Mouse (Mus musculus): ENCODE results near the gene Slc22a17. TPM values are rescaled to one million over a fixed set of nuclear protein-coding genes. Genes with fewer than 3 reads are reported as not detected.

The Slc22a17 gene
- polyA plus RNA-seq, 1 experiment: 0.93 TPM

DNA sequence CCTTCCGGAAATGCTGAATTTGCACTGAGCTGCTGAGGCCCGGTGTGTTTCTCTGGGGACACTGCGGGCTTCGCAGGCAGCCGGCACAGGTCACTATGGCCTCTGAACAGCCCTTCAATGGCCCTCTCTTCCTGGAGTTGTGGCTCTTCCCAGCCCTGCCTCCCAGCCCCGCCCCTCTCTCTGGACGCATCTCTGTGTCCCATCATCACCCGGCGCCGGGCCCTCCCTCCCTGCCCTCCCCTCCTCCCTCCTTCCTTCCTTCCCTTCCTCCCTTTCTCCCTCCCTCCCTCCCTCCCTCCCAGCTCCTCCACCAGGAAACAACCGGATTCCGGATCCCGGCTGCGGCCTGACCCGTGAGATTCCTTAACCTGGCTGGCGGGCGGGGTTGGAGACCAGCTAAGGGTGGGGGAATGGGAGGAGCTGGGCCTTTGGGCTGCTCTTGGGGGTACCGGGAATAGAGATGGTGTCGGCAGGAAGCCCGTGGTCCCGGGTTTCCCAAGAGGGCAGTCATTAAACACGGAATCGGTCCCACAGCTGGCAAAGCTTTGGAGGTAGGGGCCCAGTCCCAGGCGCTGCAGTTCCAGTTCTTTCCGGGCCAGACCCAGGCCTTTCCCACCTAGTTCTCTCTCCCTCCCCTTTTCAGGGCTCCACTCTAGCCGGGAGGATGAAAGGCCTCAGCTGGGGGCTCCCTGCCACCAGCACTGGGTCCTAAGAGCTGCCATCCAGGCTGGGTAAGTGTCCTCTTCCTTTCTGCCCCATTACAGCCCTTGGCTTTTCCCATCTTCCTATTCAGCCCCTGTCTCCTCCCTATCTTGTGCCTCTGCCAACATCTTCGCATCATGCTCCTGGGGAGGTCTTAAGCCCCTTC lies 29.5 kb downstream of the Slc22a17 start, which contains the start of the genes Bcl2l2 and Gm20521:
TSS of gene Bcl2l2 (plus strand) at position 224 of the 868 bp plus-strand sequence.
TSS of gene Gm20521 (plus strand) at position 288 of the 868 bp plus-strand sequence.
- Histone ChIP-seq H3K27me3 (replicated peaks) (no peaks in the 10 kb centered on the region), H3K36me3 (replicated peaks; ENCODE audit: low read length) (peaks cover 30% of the 10 kb centered on the region), H3K4me1 (peaks cover 24% of the 10 kb centered on the region), H3K4me3 (replicated peaks) (peak within 1 kb of the TSS; percentile 92), H3K9me3 (peaks cover 6% of the 10 kb centered on the region)
- TF ChIP-seq FLI1 (IDR thresholded peaks at IDR 0.05; ENCODE audit: low read length) (no peak), GATA1 (IDR thresholded peaks at IDR 0.05; ENCODE audit: borderline replicate concordance, low read length) (no peak)

- H3K27me3 ChIP-seq (replicated peaks): peaks cover 5% of the 10 kb centered on the region
- H3K4me3 ChIP-seq (replicated peaks): peak within 1 kb of the TSS; percentile 95
- H3K9me3 ChIP-seq: peaks cover 6% of the 10 kb centered on the region
- TF ChIP-seq FLI1 (IDR thresholded peaks at IDR 0.05; ENCODE audit: low read length) (no peak), GATA1 (IDR thresholded peaks at IDR 0.05; ENCODE audit: borderline replicate concordance, low read length) (no peak)
- H3K36me3 ChIP-seq (replicated peaks; ENCODE audit: low read length): peaks cover 3% of the 10 kb centered on the region
- H3K4me1 ChIP-seq: peaks cover 37% of the 10 kb centered on the region
Observed at GRCm38 (mm10) chr14:54877048-54877715, 35.8 kb downstream of the Slc22a17 start, which contains the start of gene Ppp1r3e. TSS of gene Ppp1r3e (minus strand) at chr14:54877550.

DNA sequence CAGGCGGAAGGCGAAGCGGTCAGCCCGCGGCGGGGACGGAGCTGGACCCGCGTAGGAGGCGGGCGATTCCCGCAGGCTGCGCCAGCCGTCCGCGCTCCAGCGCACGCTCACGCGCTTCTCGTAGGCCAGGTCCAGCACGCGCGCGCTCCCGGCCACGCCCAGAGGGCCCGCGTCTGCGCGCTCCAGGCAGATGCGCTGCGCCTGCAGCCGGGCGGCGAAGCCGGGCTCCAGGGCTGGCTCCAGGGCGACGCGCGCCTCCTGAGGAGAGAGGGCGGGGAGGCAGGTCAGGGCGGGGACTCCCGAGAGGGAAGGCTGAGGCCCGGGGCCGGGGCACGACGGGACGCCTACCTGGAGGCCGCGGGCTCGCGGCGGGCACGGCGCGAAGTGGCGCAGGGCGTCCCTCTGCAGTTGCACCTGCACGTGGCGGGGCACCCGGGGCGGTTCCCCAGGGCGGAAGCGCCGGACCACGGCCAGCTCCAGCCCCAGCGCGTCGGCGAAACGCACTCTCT lies 36.3 kb downstream of the Slc22a17 start:
- Histone ChIP-seq H3K9me3 (peaks cover 6% of the 10 kb centered on the region), H3K4me1 (peaks cover 37% of the 10 kb centered on the region), H3K27me3 (replicated peaks) (peaks cover 5% of the 10 kb centered on the region), H3K36me3 (replicated peaks; ENCODE audit: low read length) (peaks cover 3% of the 10 kb centered on the region), H3K4me3 (replicated peaks) (peak overlapping the region; percentile 95)
- TF ChIP-seq GATA1 (IDR thresholded peaks at IDR 0.05; ENCODE audit: borderline replicate concordance, low read length): no peak
- no peak for TF ChIP-seq FLI1 (IDR thresholded peaks at IDR 0.05; ENCODE audit: low read length)

- Histone ChIP-seq H3K4me1 (peaks cover 37% of the 10 kb centered on the region), H3K36me3 (replicated peaks; ENCODE audit: low read length) (peaks cover 3% of the 10 kb centered on the region), H3K27me3 (replicated peaks) (peaks cover 5% of the 10 kb centered on the region), H3K9me3 (peaks cover 2% of the 10 kb centered on the region), H3K4me3 (replicated peaks) (peak overlapping the region; percentile 95)
- TF ChIP-seq GATA1 (IDR thresholded peaks at IDR 0.05; ENCODE audit: borderline replicate concordance, low read length) (no peak), FLI1 (IDR thresholded peaks at IDR 0.05; ENCODE audit: low read length) (no peak)
Observed at GRCm38 (mm10) chr14:54875844-54876538, 36.9 kb downstream of the Slc22a17 start.

DNA sequence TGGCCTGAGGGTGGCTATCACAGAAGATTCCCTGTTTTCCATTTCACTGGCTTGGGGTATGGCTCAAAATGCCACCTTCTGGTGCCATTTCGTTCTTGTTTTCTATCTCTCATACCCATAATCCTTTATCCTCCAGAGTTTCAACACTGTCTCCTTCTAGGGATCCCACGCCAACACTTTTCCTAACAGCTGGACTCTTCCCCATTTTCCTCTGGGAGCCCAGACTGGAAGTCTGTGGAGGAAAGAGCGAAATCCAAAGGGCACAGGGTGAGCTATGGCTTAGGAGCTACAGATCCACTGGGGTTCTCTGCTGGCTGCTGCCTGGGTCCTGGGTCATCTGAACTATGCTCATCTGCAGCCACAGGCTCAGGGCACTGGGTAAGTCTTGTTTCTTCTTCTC lies 38.8 kb downstream of the Slc22a17 start:
- Histone ChIP-seq H3K27me3 (replicated peaks) (peaks cover 5% of the 10 kb centered on the region), H3K36me3 (replicated peaks; ENCODE audit: low read length) (peaks cover 3% of the 10 kb centered on the region), H3K9me3 (no peaks in the 10 kb centered on the region), H3K4me1 (peaks cover 37% of the 10 kb centered on the region), H3K4me3 (replicated peaks) (no peak overlapping the region)
- TF ChIP-seq FLI1 (IDR thresholded peaks at IDR 0.05; ENCODE audit: low read length) (no peak), GATA1 (IDR thresholded peaks at IDR 0.05; ENCODE audit: borderline replicate concordance, low read length) (no peak)

GRCm38 (mm10) chr14:54870861-54871260 lies 42.1 kb downstream of the Slc22a17 start, which contains the start of gene Homez:
TSS of gene Homez (minus strand) at chr14:54870961.
- no peaks in the 10 kb centered on the region for H3K27me3 ChIP-seq (replicated peaks)
- no peak within 1 kb of the TSS for H3K4me3 ChIP-seq (replicated peaks)
- TF ChIP-seq GATA1 (IDR thresholded peaks at IDR 0.05; ENCODE audit: borderline replicate concordance, low read length) (no peak), FLI1 (IDR thresholded peaks at IDR 0.05; ENCODE audit: low read length) (no peak)
- peaks cover 30% of the 10 kb centered on the region for H3K4me1 ChIP-seq
- H3K9me3 ChIP-seq: no peaks in the 10 kb centered on the region
- peaks cover 3% of the 10 kb centered on the region for H3K36me3 ChIP-seq (replicated peaks; ENCODE audit: low read length)

- TF ChIP-seq GATA1 (IDR thresholded peaks at IDR 0.05; ENCODE audit: borderline replicate concordance, low read length) (no peak), FLI1 (IDR thresholded peaks at IDR 0.05; ENCODE audit: low read length) (no peak)
Observed at GRCm38 (mm10) chr14:54868026-54868425, 44.9 kb downstream of the Slc22a17 start.

GRCm38 (mm10) chr14:54866936-54867335 lies 46.0 kb downstream of the Slc22a17 start:
- H3K27me3 ChIP-seq (replicated peaks): no peaks in the 10 kb centered on the region
- peaks cover 14% of the 10 kb centered on the region for H3K4me1 ChIP-seq
- no peaks in the 10 kb centered on the region for H3K36me3 ChIP-seq (replicated peaks; ENCODE audit: low read length)
- no peaks in the 10 kb centered on the region for H3K9me3 ChIP-seq
- TF ChIP-seq GATA1 (IDR thresholded peaks at IDR 0.05; ENCODE audit: borderline replicate concordance, low read length) (no peak), FLI1 (IDR thresholded peaks at IDR 0.05; ENCODE audit: low read length) (no peak)
- H3K4me3 ChIP-seq (replicated peaks): no peak overlapping the region

More at GRCm38 (mm10) chr14:54868026-54868425, 44.9 kb downstream of the Slc22a17 start:
- H3K4me1 ChIP-seq: peaks cover 19% of the 10 kb centered on the region
- no peaks in the 10 kb centered on the region for H3K36me3 ChIP-seq (replicated peaks; ENCODE audit: low read length)
- no peaks in the 10 kb centered on the region for H3K9me3 ChIP-seq
- H3K4me3 ChIP-seq (replicated peaks): no peak overlapping the region
- no peaks in the 10 kb centered on the region for H3K27me3 ChIP-seq (replicated peaks)

DNA sequence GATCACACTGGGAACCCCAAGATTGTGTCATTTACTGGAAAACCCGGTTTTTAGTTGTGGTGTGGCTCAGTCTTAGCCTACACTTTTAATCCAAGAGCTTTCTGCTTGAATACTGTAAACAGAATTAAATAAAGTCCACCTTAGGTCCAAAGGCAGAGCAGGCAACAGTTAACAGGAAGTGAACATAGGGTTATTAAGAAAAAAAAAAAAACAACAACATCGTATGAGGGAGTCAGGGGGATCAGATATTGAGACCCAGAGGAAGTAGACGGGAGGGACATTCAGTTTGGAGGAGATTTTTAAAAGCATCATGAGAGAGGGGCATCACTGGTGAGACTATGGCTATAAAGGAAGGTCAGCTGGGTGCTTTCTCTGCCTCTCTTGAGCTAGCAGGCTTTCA lies 46.7 kb downstream of the Slc22a17 start:
- H3K4me3 ChIP-seq (replicated peaks): no peak overlapping the region
- no peaks in the 10 kb centered on the region for H3K27me3 ChIP-seq (replicated peaks)
- TF ChIP-seq GATA1 (IDR thresholded peaks at IDR 0.05; ENCODE audit: borderline replicate concordance, low read length) (no peak), FLI1 (IDR thresholded peaks at IDR 0.05; ENCODE audit: low read length) (no peak)
- no peaks in the 10 kb centered on the region for H3K9me3 ChIP-seq
- no peaks in the 10 kb centered on the region for H3K36me3 ChIP-seq (replicated peaks; ENCODE audit: low read length)
- peaks cover 14% of the 10 kb centered on the region for H3K4me1 ChIP-seq
